Mouse (Mus musculus) kidney, postnatal 0 days (tissue): ENCODE results near the gene Pigm. TPM values are rescaled to one million over a fixed set of nuclear protein-coding genes. Genes with fewer than 3 reads are reported as not detected.

ENCODE experiments used
- ATAC-seq: fragments of 200-750 bp; cut with Nextera tagmentation; replicated peaks from 2 replicates; pipeline ENCODE4 v1.8.0; 2017; ENCODE audit warnings: low read depth, moderate number of reproducible peaks, moderate TSS enrichment, moderate library complexity; ENCODE audit not compliant: low FRiP score
- DNase-seq: peaks from one replicate; pipeline ENCODE4 v3.0.0-alpha.2; 2016; ENCODE audit warnings: low spot score
- H3K27ac ChIP-seq: fragments of 300-500 bp; sonication (generic); 2 replicates; pipeline ENCODE4 v1.5.1; 2014; ENCODE audit warnings: mild to moderate bottlenecking
- H3K27me3 ChIP-seq: fragments of 300-500 bp; sonication (generic); 2 replicates; pipeline ENCODE4 v1.6.1; 2014; ENCODE audit warnings: low read length, mixed read lengths; ENCODE audit not compliant: insufficient read depth
- H3K36me3 ChIP-seq: fragments of 300-500 bp; sonication (generic); 2 replicates; pipeline ENCODE4 v1.6.1; 2014; ENCODE audit warnings: low read length, mixed read lengths; ENCODE audit not compliant: insufficient read depth
- H3K4me1 ChIP-seq: fragments of 300-500 bp; sonication (generic); replicated peaks from 2 replicates; pipeline ENCODE4 v1.6.1; 2014; ENCODE audit warnings: antibody characterized with exemption, low read length, mixed read lengths; ENCODE audit not compliant: insufficient read depth
- H3K4me2 ChIP-seq: fragments of 300-500 bp; sonication (generic); 2 replicates; pipeline ENCODE4 v1.6.1; 2014; ENCODE audit warnings: mild to moderate bottlenecking, low read length, moderate library complexity, mixed read lengths
- H3K4me3 ChIP-seq: fragments of 300-500 bp; sonication (generic); replicated peaks from 2 replicates; pipeline ENCODE4 v1.5.1; 2014; ENCODE audit warnings: low read depth, low read length
- H3K9ac ChIP-seq: fragments of 300-500 bp; sonication (generic); 2 replicates; pipeline ENCODE4 v1.6.1; 2014; ENCODE audit warnings: low read depth, low read length
- H3K9me3 ChIP-seq: fragments of 300-500 bp; sonication (generic); replicated peaks from 2 replicates; pipeline ENCODE4 v1.6.1; 2016; ENCODE audit warnings: low read length, inconsistent platforms, mixed read lengths
- CTCF ChIP-seq: IDR thresholded peaks from 2 replicates; pipeline ENCODE4 v1.5.1; 2016; ENCODE audit warnings: antibody characterized with exemption, low read depth, mild to moderate bottlenecking, moderate library complexity
- WGBS: fragments of 180-500 bp; shearing (Covaris S2); extraction: QIAGEN DNeasy Blood & Tissue Kit; methylation state at CpG from one replicate; pipeline ENCODE4 v1.1.7; 2014; 5-methylcytosine and 5-hydroxymethylcytosine counted together
- polyA plus RNA-seq: library from polyadenylated mRNA; unstranded; fragments of >200 nt; fragmentation: Nextera tagmentation; extraction: Ambion mirVana; gene quantifications from 2 replicates; pipeline ENCODE4 v1.2.1, GENCODE M21; 2015

Gene Pigm
- polyA plus RNA-seq, 1 experiment from 2014 or later: 5.8 TPM

GRCm38 (mm10) chr1:172329616-172330015 is 46.7 kb upstream of the Pigm start:
- H3K27me3 ChIP-seq: peaks cover 26% of the 10 kb centered on the region
- H3K4me3 ChIP-seq: no peak overlapping the region
- no peak overlapping the region for H3K9ac ChIP-seq
- no peak overlapping the region for H3K4me2 ChIP-seq
- ATAC-seq (no peak), DNase-seq (no peak)
- WGBS: 71% methylated on average over 6 of the region's 6 CpGs
- H3K4me1 ChIP-seq: no peaks in the 10 kb centered on the region
- no peaks in the 10 kb centered on the region for H3K36me3 ChIP-seq
- no peak overlapping the region for H3K27ac ChIP-seq
- no peak for TF ChIP-seq CTCF
- H3K9me3 ChIP-seq: no peaks in the 10 kb centered on the region

- Histone ChIP-seq H3K4me3 (no peak overlapping the region), H3K27ac (no peak overlapping the region), H3K4me1 (no peaks in the 10 kb centered on the region), H3K9me3 (no peaks in the 10 kb centered on the region), H3K9ac (no peak overlapping the region), H3K27me3 (peaks cover 20% of the 10 kb centered on the region), H3K4me2 (no peak overlapping the region), H3K36me3 (no peaks in the 10 kb centered on the region)
- WGBS: 75% methylated on average over 8 of the region's 8 CpGs
- TF ChIP-seq CTCF: no peak
- no peak for ATAC-seq
- DNase-seq: no peak
These were observed 44.9 kb upstream of the Pigm start for GRCm38 (mm10) chr1:172331422-172331947.

- Histone ChIP-seq H3K9ac (no peak overlapping the region), H3K9me3 (no peaks in the 10 kb centered on the region), H3K36me3 (no peaks in the 10 kb centered on the region), H3K4me1 (no peaks in the 10 kb centered on the region), H3K4me3 (no peak overlapping the region), H3K4me2 (no peak overlapping the region), H3K27ac (no peak overlapping the region), H3K27me3 (0 out of 2 replicates have a peak, but pooled peaks cover 10% of the 10 kb centered on the region)
- no peak for TF ChIP-seq CTCF
- 68% methylated on average over 2 of the region's 2 CpGs for WGBS
- DNase-seq (no peak), ATAC-seq (no peak)
These were observed 43.4 kb upstream of the Pigm start for GRCm38 (mm10) chr1:172332925-172333324.

- Histone ChIP-seq H3K27ac (no peak overlapping the region), H3K4me3 (no peak overlapping the region), H3K36me3 (no peaks in the 10 kb centered on the region), H3K27me3 (0 out of 2 replicates have a peak, but pooled peaks cover 7% of the 10 kb centered on the region), H3K9ac (no peak overlapping the region), H3K4me1 (no peaks in the 10 kb centered on the region), H3K9me3 (no peaks in the 10 kb centered on the region), H3K4me2 (no peak overlapping the region)
- TF ChIP-seq CTCF: peak; percentile 68
- WGBS: 19% methylated on average over 3 of the region's 3 CpGs
- DNase-seq (peak; percentile 35), ATAC-seq (no peak)
These were observed 42.8 kb upstream of the Pigm start for GRCm38 (mm10) chr1:172333512-172333911.

GRCm38 (mm10) chr1:172335804-172336203 is 40.5 kb upstream of the Pigm start:
- no peak overlapping the region for H3K27ac ChIP-seq
- H3K36me3 ChIP-seq: no peaks in the 10 kb centered on the region
- H3K4me2 ChIP-seq: no peak overlapping the region
- no peaks in the 10 kb centered on the region for H3K9me3 ChIP-seq
- no peak overlapping the region for H3K4me3 ChIP-seq
- H3K27me3 ChIP-seq: no peaks in the 10 kb centered on the region
- ATAC-seq: no peak
- no peak for TF ChIP-seq CTCF
- no peak for DNase-seq
- H3K4me1 ChIP-seq: no peaks in the 10 kb centered on the region
- no peak overlapping the region for H3K9ac ChIP-seq
- 76% methylated on average over 15 of the region's 15 CpGs for WGBS

- WGBS: 53% methylated on average over 2 of the region's 2 CpGs
- Histone ChIP-seq H3K9me3 (no peaks in the 10 kb centered on the region), H3K27me3 (no peaks in the 10 kb centered on the region), H3K4me1 (no peaks in the 10 kb centered on the region), H3K4me2 (no peak overlapping the region), H3K27ac (no peak overlapping the region), H3K4me3 (no peak overlapping the region), H3K9ac (no peak overlapping the region), H3K36me3 (no peaks in the 10 kb centered on the region)
- DNase-seq (no peak), ATAC-seq (no peak)
- no peak for TF ChIP-seq CTCF
These were observed 38.7 kb upstream of the Pigm start for GRCm38 (mm10) chr1:172337411-172338185.
